Mouse (Mus musculus) spleen, embryonic (tissue): ENCODE results near the gene Olfr935.

Experiments used
- CTCF ChIA-PET: fragments of 350-600 bp; sonication (Branson Sonifier 250); formaldehyde crosslinking; loops from one replicate; lab custom pipeline; 2022; lab: Charles Lee

Olfr935 gene

DNA sequence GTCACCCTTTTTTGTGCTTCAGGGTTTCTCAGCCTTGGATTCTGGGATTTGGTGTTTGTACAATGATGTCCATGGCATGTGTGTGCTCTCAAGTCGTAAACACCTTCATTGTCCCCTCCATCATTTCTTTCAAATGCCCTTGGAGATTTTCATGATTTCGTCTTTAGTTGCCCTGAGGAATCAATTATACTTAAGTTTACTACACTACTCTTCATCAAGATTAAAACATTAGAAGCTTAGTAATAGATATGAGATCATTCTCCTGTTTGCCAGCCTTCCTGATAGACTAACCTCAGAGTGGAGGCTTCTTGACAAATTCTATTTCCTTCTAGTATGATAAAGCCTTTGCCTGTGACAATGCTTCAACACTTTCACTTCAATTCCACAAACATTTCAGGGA is at the start of gene Olfr935:
Gene Olfr935 (minus strand): TSS at position 101 of the 400 bp plus-strand sequence.
- CTCF ChIA-PET: no interaction called here

DNA sequence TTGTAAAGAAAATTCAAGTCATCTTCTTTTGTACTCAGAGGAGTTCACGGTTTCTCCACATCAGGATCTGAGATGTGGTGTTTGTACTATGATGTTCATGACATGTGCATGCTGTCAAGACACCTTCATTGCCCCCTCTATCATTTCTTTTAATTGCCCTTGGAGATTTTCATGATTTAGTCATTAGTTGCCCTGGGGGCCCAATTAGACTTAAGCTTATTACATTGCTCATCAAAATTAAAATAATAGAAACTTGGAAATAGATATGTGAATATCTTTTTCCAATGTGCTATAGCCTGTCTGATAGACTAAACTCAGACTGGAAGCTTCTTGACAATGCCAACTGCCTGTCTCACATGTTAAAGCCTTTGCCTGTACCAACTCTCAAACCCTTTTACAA is 23.8 kb upstream of the Olfr935 start, which contains the start of gene Olfr146:
Gene Olfr146 (minus strand): TSS at position 101 of the 400 bp plus-strand sequence.
- CTCF ChIA-PET: no interaction called here

DNA sequence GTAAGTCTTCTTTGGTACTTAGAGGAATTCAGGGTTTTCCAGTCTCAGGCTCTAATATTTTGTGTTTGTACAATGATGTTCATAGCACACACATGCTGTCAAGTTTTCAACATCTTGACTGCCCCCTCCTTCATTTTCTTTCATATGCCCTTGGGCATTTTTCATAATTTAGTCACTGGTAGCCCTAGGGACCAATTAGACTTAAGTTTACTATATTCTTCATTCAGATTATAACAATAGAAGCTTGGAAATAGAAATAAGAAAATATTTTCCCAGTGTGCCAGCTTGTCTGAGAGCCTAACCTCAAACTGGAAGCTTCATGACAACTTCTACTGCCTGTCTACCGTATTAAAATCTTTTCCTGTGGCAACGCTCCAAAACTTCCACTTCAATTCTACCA is 11.3 kb downstream of the Olfr935 start, which contains the start of gene Olfr934:
Gene Olfr934 (minus strand): TSS at position 101 of the 400 bp plus-strand sequence.
- CTCF ChIA-PET: no interaction called here

DNA sequence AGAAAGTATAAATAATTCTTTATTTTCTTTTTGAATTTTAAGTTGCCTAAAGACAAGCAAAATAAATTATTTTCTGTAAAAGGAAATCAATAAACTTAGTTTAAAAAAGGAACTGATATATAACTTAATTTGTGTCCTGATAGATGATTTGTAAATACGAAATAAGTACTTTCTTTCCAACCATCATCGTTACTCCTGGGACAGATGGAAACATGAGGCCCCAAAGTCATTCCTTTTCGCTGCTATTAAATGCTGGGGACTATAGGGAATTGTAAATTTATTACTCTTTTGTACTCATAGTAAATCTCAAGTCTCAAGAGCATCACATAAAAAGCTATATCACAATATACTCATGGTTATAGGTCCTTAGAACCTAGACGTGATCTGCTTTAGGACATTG is 27.5 kb downstream of the Olfr935 start, which contains the start of gene Olfr933:
Gene Olfr933 (plus strand): TSS at position 301 of the 400 bp plus-strand sequence.
- CTCF ChIA-PET: no interaction called here

DNA sequence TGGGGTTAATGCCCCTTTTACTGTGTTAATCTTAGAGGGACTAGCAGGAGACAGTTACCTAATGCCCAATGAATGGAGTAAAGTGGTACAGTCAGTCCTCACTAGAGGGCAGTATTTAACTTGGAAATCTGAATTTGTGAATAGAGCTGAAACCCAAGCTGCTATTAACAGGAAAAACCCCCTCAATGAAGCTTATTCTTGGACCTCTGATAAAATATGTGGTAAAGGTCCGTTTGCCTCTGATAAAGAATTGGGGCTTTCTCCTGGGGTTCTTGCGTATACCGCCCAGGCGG is 45.4 kb downstream of the Olfr935 start:
- CTCF ChIA-PET: no interaction called here

DNA sequence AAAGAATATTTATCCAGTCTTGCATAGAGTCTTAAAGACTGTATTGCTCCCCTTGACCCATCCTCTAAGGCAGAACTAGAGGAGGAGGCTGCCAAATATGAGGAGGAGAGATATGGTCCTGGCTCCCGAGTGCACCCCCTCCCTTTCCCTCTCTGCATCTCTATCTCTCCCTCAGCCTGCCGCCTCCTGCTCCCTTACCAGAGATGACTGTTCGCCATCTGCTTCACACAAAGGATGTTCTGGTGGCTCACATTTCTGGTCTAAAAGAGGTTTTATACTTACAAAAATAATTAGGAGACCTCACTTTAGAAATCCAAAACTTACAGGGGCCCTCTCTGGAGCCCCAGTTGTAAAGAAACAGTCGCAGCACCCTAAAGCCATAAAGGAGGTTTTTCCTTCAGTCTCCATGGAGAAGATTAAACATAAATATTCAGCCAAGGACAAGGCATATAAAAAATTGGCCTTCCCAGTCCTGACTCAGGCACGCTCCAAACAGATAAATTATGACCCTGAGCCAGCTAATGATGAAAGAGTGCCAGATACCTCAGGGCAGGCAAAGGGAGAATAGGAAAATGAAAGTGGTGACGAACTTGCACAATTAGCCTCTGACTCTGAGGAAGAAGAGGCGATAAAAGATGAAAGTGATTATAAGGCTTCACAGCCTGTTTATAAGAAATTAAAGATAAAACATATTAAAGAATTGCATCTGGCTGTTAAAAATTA is 45.9 kb downstream of the Olfr935 start:
- CTCF ChIA-PET: no interaction called here
